Mouse (Mus musculus): ENCODE data around the gene Spcs2.

- TF ChIP-seq CTCF (IDR thresholded peaks at IDR 0.05; ENCODE audit: low read depth) = no peak
- no peak for TF ChIP-seq EP300 (IDR thresholded peaks at IDR 0.05; ENCODE audit: low read depth)
Observed at GRCm38 (mm10) chr7:99824649-99825483, 38.4 kb downstream of the Spcs2 start.

All from heart, postnatal 0 days (tissue).